Mouse (Mus musculus) heart, embryonic 16.5 days (tissue): ENCODE data around the gene Slco2a1. TPM values are rescaled to one million over a fixed set of nuclear protein-coding genes. Genes with fewer than 3 reads are reported as not detected.

ENCODE experiments used
- ATAC-seq: fragments of 200-750 bp; cut with Nextera tagmentation; replicated peaks from 2 replicates; pipeline ENCODE4 v1.8.0; 2017; ENCODE audit warnings: moderate number of reproducible peaks; ENCODE audit not compliant: insufficient read depth, low FRiP score; ENCODE audit errors: extremely low read depth
- H3K27ac ChIP-seq: fragments of 300-500 bp; sonication (generic); 2 replicates; pipeline ENCODE4 v1.5.1; 2014; ENCODE audit warnings: mild to moderate bottlenecking, low read length, control low read depth, moderate library complexity
- H3K27me3 ChIP-seq: fragments of 300-500 bp; sonication (generic); 2 replicates; pipeline ENCODE4 v1.6.1; 2014; ENCODE audit warnings: low read length, mixed read lengths; ENCODE audit not compliant: control insufficient read depth, insufficient read depth
- H3K36me3 ChIP-seq: fragments of 300-500 bp; sonication (generic); 2 replicates; pipeline ENCODE4 v1.6.1; 2014; ENCODE audit not compliant: control insufficient read depth, insufficient read depth
- H3K4me1 ChIP-seq: fragments of 300-500 bp; sonication (generic); 2 replicates; pipeline ENCODE4 v1.6.1; 2014; ENCODE audit warnings: low read length, mixed read lengths; ENCODE audit not compliant: control insufficient read depth, insufficient read depth
- H3K4me2 ChIP-seq: fragments of 300-500 bp; sonication (generic); 2 replicates; pipeline ENCODE4 v1.6.1; 2014; ENCODE audit warnings: low read depth, mild to moderate bottlenecking, control low read depth, low read length
- H3K4me3 ChIP-seq: fragments of 300-500 bp; sonication (generic); 2 replicates; pipeline ENCODE4 v1.5.1; 2014; ENCODE audit warnings: mild to moderate bottlenecking, control low read depth, low read length
- H3K9ac ChIP-seq: fragments of 300-500 bp; sonication (generic); 2 replicates; pipeline ENCODE4 v1.6.1; 2014; ENCODE audit warnings: low read length, control low read depth
- H3K9me3 ChIP-seq: fragments of 300-500 bp; sonication (generic); replicated peaks from 2 replicates; pipeline ENCODE4 v1.6.1; 2016; ENCODE audit warnings: low read length; ENCODE audit not compliant: control insufficient read depth
- WGBS: fragments of 180-500 bp; shearing (Covaris S2); extraction: QIAGEN DNeasy Blood & Tissue Kit; methylation state at CpG from one replicate; pipeline ENCODE4 v1.1.7; 2014; 5-methylcytosine and 5-hydroxymethylcytosine counted together
- polyA plus RNA-seq: library from polyadenylated mRNA; unstranded; fragments of >200 nt; fragmentation: Nextera tagmentation; extraction: Ambion mirVana; gene quantifications from 2 replicates; pipeline ENCODE4 v1.2.1, GENCODE M21; 2015

Gene Slco2a1
- polyA plus RNA-seq, 1 experiment from 2014 or later = 7.9 TPM

GRCm38 (mm10) chr9:102993764-102994163 lies 5.3 kb downstream of the Slco2a1 start:
- WGBS = 59% methylated on average over 5 of the region's 5 CpGs
- no peak overlapping the region for H3K27ac ChIP-seq
- no peaks in the 10 kb centered on the region for H3K9me3 ChIP-seq
- no peak overlapping the region for H3K4me3 ChIP-seq
- 0 out of 2 replicates have a peak, but pooled peaks have one; percentile 28 for ATAC-seq
- no peak overlapping the region for H3K9ac ChIP-seq
- peaks cover 17% of the 10 kb centered on the region for H3K4me1 ChIP-seq
- no peaks in the 10 kb centered on the region for H3K27me3 ChIP-seq
- no peak overlapping the region for H3K4me2 ChIP-seq
- no peaks in the 10 kb centered on the region for H3K36me3 ChIP-seq

GRCm38 (mm10) chr9:102995800-102996635 lies 7.5 kb downstream of the Slco2a1 start:
- WGBS = 79% methylated on average over 12 of the region's 12 CpGs
- peaks cover 17% of the 10 kb centered on the region for H3K4me1 ChIP-seq
- no peak overlapping the region for H3K27ac ChIP-seq
- no peak overlapping the region for H3K4me2 ChIP-seq
- no peak overlapping the region for H3K9ac ChIP-seq
- no peaks in the 10 kb centered on the region for H3K36me3 ChIP-seq
- H3K27me3 ChIP-seq = no peaks in the 10 kb centered on the region
- no peak for ATAC-seq
- H3K9me3 ChIP-seq = no peaks in the 10 kb centered on the region
- H3K4me3 ChIP-seq = no peak overlapping the region

- Histone ChIP-seq H3K9me3 (no peaks in the 10 kb centered on the region), H3K27me3 (no peaks in the 10 kb centered on the region), H3K4me2 (no peak overlapping the region), H3K36me3 (no peaks in the 10 kb centered on the region), H3K4me3 (no peak overlapping the region), H3K9ac (no peak overlapping the region), H3K27ac (no peak overlapping the region), H3K4me1 (no peaks in the 10 kb centered on the region)
- no peak for ATAC-seq
- WGBS = 86% methylated on average over 7 of the region's 7 CpGs
Measured at GRCm38 (mm10) chr9:103000384-103000783, 11.9 kb downstream of the Slco2a1 start.

- no peak overlapping the region for H3K9ac ChIP-seq
- no peak for ATAC-seq
- peaks cover 2% of the 10 kb centered on the region for H3K27me3 ChIP-seq
- H3K4me1 ChIP-seq = peaks cover 8% of the 10 kb centered on the region; the same call in 1 of the 2 replicates
- no peak overlapping the region for H3K4me2 ChIP-seq
- H3K27ac ChIP-seq = no peak overlapping the region
- WGBS = 68% methylated on average over 6 of the region's 6 CpGs
- H3K9me3 ChIP-seq = no peaks in the 10 kb centered on the region
- no peak overlapping the region for H3K4me3 ChIP-seq
- no peaks in the 10 kb centered on the region for H3K36me3 ChIP-seq
Measured at GRCm38 (mm10) chr9:103004343-103004742, 15.8 kb downstream of the Slco2a1 start.

GRCm38 (mm10) chr9:103007699-103008078 lies 19.2 kb downstream of the Slco2a1 start:
- Histone ChIP-seq H3K4me3 (peak overlapping the region; percentile 65), H3K9me3 (no peaks in the 10 kb centered on the region), H3K27me3 (peaks cover 3% of the 10 kb centered on the region), H3K4me2 (peak overlapping the region; percentile 99), H3K27ac (peak overlapping the region; percentile 88), H3K4me1 (peaks cover 8% of the 10 kb centered on the region; the same call in 1 of the 2 replicates), H3K9ac (peak overlapping the region; percentile 82), H3K36me3 (no peaks in the 10 kb centered on the region)
- ATAC-seq = peak; percentile 93
- under 1% methylated on average over 15 of the region's 15 CpGs for WGBS

GRCm38 (mm10) chr9:103008079-103008855 lies 19.8 kb downstream of the Slco2a1 start:
- peak; percentile 35 for ATAC-seq
- WGBS = under 1% methylated on average over 49 of the region's 50 CpGs

GRCm38 (mm10) chr9:103010161-103010560 lies 21.6 kb downstream of the Slco2a1 start:
- WGBS = 55% methylated on average over 3 of the region's 3 CpGs
- Histone ChIP-seq H3K4me3 (no peak overlapping the region), H3K4me1 (peaks cover 10% of the 10 kb centered on the region; the same call in 1 of the 2 replicates), H3K4me2 (peak overlapping the region; percentile 8; the same call in 1 of the 2 replicates), H3K9me3 (no peaks in the 10 kb centered on the region), H3K9ac (no peak overlapping the region), H3K27ac (no peak overlapping the region), H3K27me3 (peaks cover 3% of the 10 kb centered on the region), H3K36me3 (no peaks in the 10 kb centered on the region)
- no peak for ATAC-seq

More at GRCm38 (mm10) chr9:103008079-103008855, 19.8 kb downstream of the Slco2a1 start:
- Histone ChIP-seq H3K9ac (peak overlapping the region; percentile 82), H3K36me3 (no peaks in the 10 kb centered on the region), H3K9me3 (no peaks in the 10 kb centered on the region), H3K27ac (peak overlapping the region; percentile 88), H3K27me3 (peaks cover 3% of the 10 kb centered on the region), H3K4me1 (peaks cover 8% of the 10 kb centered on the region; the same call in 1 of the 2 replicates), H3K4me3 (peak overlapping the region; percentile 65), H3K4me2 (peak overlapping the region; percentile 99)

DNA sequence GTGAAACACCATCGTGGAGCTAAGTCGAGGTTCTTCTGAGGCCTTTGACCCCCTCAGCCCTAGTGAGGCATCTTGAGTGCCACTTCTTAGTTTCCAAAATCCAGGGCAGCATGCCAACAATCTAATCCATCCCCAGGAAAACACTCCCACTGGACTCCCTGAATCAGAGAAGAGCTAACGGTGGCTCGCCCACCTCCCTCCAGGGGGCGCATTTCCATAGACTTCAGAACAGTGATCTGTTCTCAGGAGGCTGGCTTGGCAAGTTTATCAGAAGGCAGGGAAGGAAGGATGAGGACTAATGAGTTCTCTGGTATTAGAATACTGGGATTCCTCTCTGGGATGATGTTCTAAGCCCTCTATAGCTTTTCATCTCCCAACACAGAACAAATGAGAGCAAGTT lies 24.9 kb downstream of the Slco2a1 start:
- no peak overlapping the region for H3K4me2 ChIP-seq
- no peak overlapping the region for H3K27ac ChIP-seq
- WGBS = 9% methylated on average over 5 of the region's 5 CpGs
- no peak for ATAC-seq
- H3K4me3 ChIP-seq = no peak overlapping the region
- peaks cover 5% of the 10 kb centered on the region; the same call in 1 of the 2 replicates for H3K4me1 ChIP-seq
- H3K9me3 ChIP-seq = no peaks in the 10 kb centered on the region
- peaks cover 3% of the 10 kb centered on the region for H3K27me3 ChIP-seq
- H3K9ac ChIP-seq = no peak overlapping the region
- H3K36me3 ChIP-seq = no peaks in the 10 kb centered on the region

GRCm38 (mm10) chr9:103014686-103015085 lies 26.2 kb downstream of the Slco2a1 start:
- 60% methylated on average over 12 of the region's 12 CpGs for WGBS
- H3K4me1 ChIP-seq = 0 out of 2 replicates have a peak, but pooled peaks cover 2% of the 10 kb centered on the region
- no peak overlapping the region for H3K4me3 ChIP-seq
- no peak for ATAC-seq
- H3K27ac ChIP-seq = no peak overlapping the region
- H3K27me3 ChIP-seq = no peaks in the 10 kb centered on the region
- no peak overlapping the region for H3K4me2 ChIP-seq
- no peaks in the 10 kb centered on the region for H3K9me3 ChIP-seq
- H3K9ac ChIP-seq = no peak overlapping the region
- no peaks in the 10 kb centered on the region for H3K36me3 ChIP-seq
